Mouse (Mus musculus): ENCODE data around the gene Fbxl16. TPM values are rescaled to one million over a fixed set of nuclear protein-coding genes. Genes with fewer than 3 reads are reported as not detected.

The Fbxl16 gene
- total RNA-seq (2021) = 10 to 100 TPM; 20.3 to 61.4 TPM
- long read RNA-seq, experiment 1, transcript Fbxl16-201 (6 exons, 3,489 nt) = major isoform, 17 of 24 reads
- long read RNA-seq, experiment 1, partial matches to known transcripts = 2 of 24 reads
- long read RNA-seq, experiment 1, other reads (novel, unspliced or antisense) = 4 of 24 reads
- long read RNA-seq, experiment 2, transcript Fbxl16-201 (6 exons, 3,489 nt) = major isoform, 6 of 47 reads
- long read RNA-seq, experiment 2, partial matches to known transcripts = 7 of 47 reads
- long read RNA-seq, experiment 2, other reads (novel, unspliced or antisense) = 32 of 47 reads

- peak; percentile 78 to 83 for DNase-seq (ENCODE audit: low spot score in 2 of 2)
Observed at GRCm38 (mm10) chr17:25808789-25809605, at the start of gene Fbxl16. Gene Fbxl16, plus strand, starts transcription at chr17:25809085.

GRCm38 (mm10) chr17:25760148-25760547 lies 48.7 kb upstream of the Fbxl16 start:
- no peak for DNase-seq (ENCODE audit: low spot score in 2 of 2)

- no peak for DNase-seq (ENCODE audit: low spot score in 2 of 2)
Observed at GRCm38 (mm10) chr17:25761561-25761970, 47.3 kb upstream of the Fbxl16 start.

GRCm38 (mm10) chr17:25762591-25762990 lies 46.3 kb upstream of the Fbxl16 start:
- DNase-seq (ENCODE audit: low spot score in 2 of 2) = no peak

DNA sequence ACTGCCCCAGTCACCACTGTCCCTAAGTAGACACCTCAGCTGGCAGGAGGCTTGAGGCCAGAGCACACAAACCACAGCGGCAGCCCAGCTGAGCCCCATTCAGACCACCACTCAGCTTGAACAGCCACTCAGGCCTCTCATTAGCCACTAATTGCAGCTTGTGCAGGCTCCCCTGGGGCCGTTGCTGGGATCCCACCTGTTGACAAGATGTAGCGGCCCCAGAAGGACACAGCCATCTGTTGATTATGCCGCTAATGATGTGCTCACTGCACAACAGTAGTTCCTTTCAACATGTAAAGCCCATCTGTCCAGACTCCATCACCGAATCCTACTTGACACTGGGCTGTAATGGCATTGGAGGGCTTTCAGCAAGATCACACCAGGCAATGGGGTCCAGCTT lies 43.0 kb upstream of the Fbxl16 start:
- no peak for DNase-seq (ENCODE audit: low spot score in 2 of 2)

DNA sequence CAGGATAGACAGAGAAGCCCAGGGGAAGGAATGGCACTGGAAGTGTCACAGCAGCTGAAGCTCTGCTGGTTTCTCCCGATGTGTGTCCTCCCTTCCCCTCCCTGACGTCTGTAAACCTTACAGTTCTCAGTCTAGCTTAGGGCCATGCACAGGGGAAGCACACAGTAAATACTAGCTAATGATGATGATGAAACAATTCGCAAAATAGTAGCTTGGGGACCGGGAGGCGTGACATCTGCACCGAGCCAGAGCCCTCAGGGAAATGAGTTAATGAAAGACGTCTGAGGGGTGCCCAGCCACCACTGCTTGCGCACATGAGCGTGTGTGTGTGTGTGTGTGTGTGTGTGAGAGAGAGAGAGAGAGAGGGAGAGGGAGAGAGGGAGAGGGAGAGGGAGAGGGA lies 39.6 kb upstream of the Fbxl16 start:
- no peak for DNase-seq (ENCODE audit: low spot score in 2 of 2)

DNA sequence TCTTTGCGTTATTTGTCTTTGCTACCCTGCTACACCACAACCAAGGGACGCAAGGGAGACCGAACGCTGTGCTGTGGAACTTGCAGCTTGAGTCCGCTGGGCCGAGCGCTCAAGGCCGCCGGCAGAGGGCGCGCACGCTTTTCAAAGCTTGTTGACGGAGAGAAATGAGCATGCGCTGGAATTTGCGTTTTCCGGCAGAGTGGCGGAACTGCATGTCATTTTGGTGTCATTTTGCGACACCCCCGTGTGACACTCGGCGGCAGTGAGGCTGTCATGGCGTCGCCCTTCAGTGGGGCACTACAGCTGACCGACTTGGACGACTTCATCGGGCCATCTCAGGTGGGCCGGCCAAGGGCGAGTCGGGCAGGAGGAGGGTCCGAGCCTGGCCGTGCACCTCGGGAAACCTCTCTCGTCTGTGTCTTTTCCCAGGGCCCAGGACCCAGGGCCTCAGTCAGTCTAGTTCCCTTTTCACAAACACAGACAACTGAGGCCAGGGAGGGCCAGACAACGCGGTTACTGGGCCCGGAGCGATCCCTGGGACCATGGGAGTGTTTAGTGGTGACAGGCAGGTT lies 35.2 kb upstream of the Fbxl16 start, which contains the start of gene Narfl:
Narfl (plus strand) TSS at position 228 of the 572 bp plus-strand sequence.
- DNase-seq (ENCODE audit: low spot score in 2 of 2) = peak; percentile 99

GRCm38 (mm10) chr17:25775318-25776062 lies 33.4 kb upstream of the Fbxl16 start:
- DNase-seq (ENCODE audit: low spot score in 2 of 2) = no peak

- no peak for DNase-seq (ENCODE audit: low spot score in 2 of 2)
Observed at GRCm38 (mm10) chr17:25777948-25778347, 30.9 kb upstream of the Fbxl16 start.

DNA sequence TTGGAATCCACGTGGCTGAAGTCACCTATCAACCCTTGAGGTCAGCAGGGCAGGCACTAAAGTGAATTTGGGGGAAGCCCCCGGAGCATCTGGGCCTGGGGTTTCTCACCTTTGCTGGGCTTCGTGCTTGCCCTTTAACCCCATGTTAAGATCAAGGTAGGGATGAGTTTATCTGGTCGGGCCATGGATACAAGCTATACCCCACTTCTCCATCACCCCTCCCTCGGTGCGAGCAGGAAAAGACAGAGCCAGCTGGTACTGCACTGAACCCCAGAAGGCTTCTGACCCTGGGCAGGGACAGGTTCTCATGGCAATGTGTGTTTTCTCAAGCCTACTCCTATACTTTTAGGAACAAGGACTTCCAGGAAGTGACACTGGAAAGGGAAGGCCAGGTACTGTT lies 27.5 kb upstream of the Fbxl16 start:
- no peak for DNase-seq (ENCODE audit: low spot score in 2 of 2)

DNA sequence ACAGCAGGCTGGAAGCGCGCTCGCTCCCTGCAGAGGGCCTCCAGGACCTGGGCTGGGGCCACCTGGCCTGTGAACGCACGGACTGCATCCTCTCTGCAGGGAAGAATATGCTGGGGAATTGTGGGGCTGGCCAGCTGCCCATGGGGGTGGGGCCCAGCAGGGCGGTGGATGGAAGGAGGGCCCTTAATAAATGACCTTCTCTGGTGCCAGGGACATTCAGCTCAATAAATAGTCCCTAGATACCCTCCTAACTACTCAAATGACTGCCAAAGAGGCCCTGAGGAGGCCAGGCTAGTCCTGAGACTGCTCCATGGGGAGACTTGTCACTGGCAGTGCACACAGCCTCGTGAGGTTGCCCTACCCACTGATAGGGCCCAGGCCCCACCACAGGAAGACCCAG lies 25.8 kb upstream of the Fbxl16 start:
- no peak for DNase-seq (ENCODE audit: low spot score in 2 of 2)

GRCm38 (mm10) chr17:25783861-25784574 lies 24.9 kb upstream of the Fbxl16 start:
- no peak for DNase-seq (ENCODE audit: low spot score in 2 of 2)

GRCm38 (mm10) chr17:25785281-25785745 lies 23.6 kb upstream of the Fbxl16 start, which contains the start of gene Haghl:
Gene Haghl, minus strand, starts transcription at chr17:25785673.
- DNase-seq (ENCODE audit: low spot score in 2 of 2) = peak; percentile 92

DNA sequence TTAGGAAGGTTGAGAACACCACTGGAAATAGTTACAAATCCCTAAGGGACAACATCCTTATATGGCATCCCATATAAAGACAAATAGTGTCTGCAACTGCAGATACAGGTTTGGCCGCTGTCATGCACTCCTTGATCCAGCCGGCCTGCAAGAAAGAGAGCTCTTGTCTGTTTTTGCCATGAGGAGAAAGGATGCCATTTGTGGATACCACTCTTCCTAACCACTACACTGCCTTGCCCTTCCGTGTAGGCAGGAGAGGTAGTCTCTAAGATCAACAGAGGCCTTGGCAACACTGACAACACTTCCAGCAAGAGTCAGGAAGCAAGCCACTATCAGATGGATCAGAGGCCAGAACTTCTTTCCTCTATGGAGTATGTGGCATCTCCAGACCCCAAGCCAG lies 22.6 kb upstream of the Fbxl16 start, which contains the start of gene Ccdc78:
Ccdc78 (plus strand) TSS at position 301 of the 400 bp plus-strand sequence.
- no peak for DNase-seq (ENCODE audit: low spot score in 2 of 2)

DNA sequence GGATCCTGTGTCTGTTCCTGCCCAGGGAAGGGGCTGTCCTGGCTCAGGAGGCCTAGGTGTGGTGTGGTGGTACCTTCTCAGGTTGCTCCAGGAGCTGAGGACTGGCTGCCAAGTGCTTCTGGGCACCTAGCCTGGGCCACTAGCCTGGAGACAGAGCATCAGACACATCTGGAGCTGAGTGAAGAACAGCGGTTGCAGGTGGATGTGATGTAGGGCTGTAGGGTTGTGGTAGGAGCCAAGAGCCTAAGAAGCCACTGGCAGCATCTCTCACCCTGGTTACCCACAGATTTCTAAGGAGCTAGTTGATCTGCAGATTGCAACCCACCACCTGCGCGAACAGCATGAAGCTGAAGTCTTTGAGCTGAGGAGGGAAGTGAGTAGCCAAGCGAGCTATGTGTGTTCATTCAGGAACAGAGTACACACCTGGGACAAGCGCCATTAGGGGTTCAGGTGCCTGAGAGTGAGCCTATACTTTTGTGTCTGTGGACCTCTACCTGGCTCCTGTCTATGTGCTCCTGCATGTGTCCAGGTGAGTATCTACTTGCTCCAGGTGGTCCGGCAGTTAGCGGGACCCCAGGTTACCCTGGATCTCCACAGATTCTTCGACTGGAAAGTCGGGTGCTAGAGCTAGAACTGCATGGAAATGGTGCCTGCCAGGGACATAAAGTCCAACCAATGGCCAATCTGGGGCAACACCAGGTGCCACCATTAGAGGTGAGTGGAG lies 21.9 kb upstream of the Fbxl16 start:
- DNase-seq (ENCODE audit: low spot score in 2 of 2) = no peak

DNA sequence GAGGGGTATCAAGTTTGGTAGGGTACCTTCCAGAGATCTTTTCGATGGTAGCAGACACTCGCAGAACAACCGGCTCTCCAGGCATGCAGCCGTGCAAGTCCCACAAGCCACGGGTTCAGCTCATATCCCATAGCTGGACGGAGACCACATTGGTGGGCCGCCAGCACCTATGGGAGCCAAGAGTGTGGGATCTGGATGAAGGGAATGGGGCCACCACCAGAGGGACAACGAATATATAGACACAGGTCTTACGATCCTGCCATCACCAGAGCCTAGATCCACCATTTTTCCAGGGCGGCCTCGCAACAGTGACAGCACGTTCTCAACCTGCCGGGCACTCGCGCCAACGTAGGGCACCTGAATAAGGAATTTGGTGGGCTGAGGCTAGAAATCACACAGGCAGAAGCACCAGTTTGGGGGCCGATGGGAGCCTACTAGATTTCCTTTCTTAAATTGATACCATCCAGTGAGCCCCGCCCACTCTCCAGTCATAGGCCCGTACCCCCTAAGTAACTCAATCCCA lies 17.5 kb upstream of the Fbxl16 start:
- DNase-seq (ENCODE audit: low spot score in 2 of 2) = no peak

DNA sequence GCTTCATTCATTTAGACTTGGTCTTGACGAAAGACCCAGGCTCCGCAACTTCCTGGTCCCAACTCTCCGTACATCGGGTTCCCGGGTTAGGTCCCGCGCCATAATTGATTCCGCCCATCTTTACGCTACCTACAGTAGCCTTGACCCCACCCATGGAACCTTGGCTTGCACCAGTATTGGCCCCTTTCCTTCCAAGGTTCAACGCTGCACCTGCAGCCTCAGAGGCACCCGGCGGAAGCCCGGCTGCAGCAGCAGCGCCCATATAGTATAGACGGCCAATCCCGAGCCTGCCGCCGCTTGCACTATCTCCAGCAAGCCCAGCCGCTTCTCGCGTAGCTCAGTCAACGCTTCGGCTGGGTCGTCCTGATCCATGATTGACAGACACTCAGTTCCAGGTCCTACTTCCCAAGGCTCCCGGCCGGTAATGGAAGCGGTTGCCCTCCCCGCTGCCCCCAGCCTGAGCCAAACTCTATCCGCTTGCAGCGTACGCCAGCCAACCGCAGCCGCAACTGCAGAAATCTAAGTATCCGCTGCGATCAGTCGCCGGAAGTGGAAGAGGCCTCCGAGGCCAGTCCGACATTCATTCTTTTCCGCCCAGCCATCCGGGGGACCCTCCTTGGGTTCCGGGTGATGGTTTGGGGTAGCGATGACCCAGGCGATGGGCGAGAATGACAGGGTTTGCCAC lies 16.9 kb upstream of the Fbxl16 start:
- DNase-seq (ENCODE audit: low spot score in 2 of 2) = peak; percentile 81 to 85

DNA sequence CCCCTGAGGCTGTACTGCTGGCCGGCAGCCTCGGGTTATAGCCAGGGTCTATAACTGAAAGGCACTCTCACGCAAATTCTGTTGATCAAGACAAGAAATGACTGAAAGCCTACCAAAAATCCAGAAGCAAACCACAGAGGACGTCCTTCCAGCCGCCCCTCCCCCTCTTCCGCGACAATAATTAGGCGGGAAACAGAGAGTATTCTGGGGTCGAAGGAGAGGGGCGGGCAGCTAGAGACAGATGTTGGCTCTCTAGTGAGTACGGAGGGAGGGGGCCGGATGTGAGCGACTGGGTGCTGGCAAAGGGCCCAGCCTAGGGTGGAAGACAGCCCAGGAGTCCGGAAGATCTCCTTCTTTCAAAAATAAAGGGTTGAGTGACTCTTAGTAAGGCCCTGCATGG lies 16.3 kb upstream of the Fbxl16 start, which contains the start of gene Fam173a:
Fam173a (minus strand) TSS at position 287 of the 400 bp plus-strand sequence.
- DNase-seq (ENCODE audit: low spot score in 2 of 2) = peak; percentile 57 to 61

DNA sequence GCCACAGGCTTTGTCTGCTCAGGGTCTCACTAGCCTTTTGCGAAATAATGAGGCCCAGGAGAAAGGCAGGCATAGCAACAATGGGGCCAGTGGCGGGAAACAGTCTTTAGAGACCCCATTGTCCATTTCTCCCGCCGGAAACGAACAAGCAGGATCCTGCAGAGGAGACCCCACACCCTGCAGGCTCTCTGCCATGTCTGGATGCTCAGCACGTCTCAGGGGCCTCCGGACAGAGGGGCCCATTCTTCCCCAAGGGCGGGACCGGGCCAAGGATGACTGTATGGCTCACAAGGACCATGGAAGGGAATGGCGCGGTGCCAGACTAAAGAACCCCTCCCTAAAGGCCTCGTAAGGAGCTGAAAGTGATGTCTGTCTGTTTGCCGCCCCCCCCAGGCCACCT lies 14.7 kb upstream of the Fbxl16 start:
- no peak for DNase-seq (ENCODE audit: low spot score in 2 of 2)
